Mouse (Mus musculus) Muller cell, postnatal 12 days (primary cell): ENCODE results near the gene Cops8.

ENCODE experiments used
- DNase-seq: peaks from one replicate; pipeline ENCODE4 v3.0.0-alpha.2; 2015; ENCODE audit errors: inconsistent ontology term

Gene Cops8

GRCm38 (mm10) chr1:90602759-90603560 is at the start of gene Cops8:
TSS of gene Cops8 (plus strand) at chr1:90602981.
- DNase-seq, result peak; percentile 97

GRCm38 (mm10) chr1:90557140-90557539 is 45.6 kb upstream of the Cops8 start:
- DNase-seq, result no peak

GRCm38 (mm10) chr1:90560942-90561726 is 41.6 kb upstream of the Cops8 start:
- peak; percentile 77 for DNase-seq

- no peak for DNase-seq
Observed at GRCm38 (mm10) chr1:90563945-90564344, 38.8 kb upstream of the Cops8 start.

GRCm38 (mm10) chr1:90566664-90567440 is 35.9 kb upstream of the Cops8 start:
- peak; percentile 61 for DNase-seq

- no peak for DNase-seq
Observed at GRCm38 (mm10) chr1:90573831-90574230, 28.9 kb upstream of the Cops8 start.

GRCm38 (mm10) chr1:90574845-90575244 is 27.9 kb upstream of the Cops8 start:
- no peak for DNase-seq

GRCm38 (mm10) chr1:90577417-90577816 is 25.4 kb upstream of the Cops8 start:
- no peak for DNase-seq

- DNase-seq, result no peak
Observed at GRCm38 (mm10) chr1:90582635-90583034, 20.1 kb upstream of the Cops8 start.

GRCm38 (mm10) chr1:90588021-90588734 is 14.6 kb upstream of the Cops8 start:
- DNase-seq, result peak; percentile 69

GRCm38 (mm10) chr1:90590797-90591196 is 12.0 kb upstream of the Cops8 start:
- peak; percentile 26 for DNase-seq

GRCm38 (mm10) chr1:90592784-90593183 is 10.0 kb upstream of the Cops8 start:
- DNase-seq, result peak; percentile 50

- no peak for DNase-seq
Observed at GRCm38 (mm10) chr1:90599226-90599625, 3.6 kb upstream of the Cops8 start.

GRCm38 (mm10) chr1:90601096-90601495 is 1.7 kb upstream of the Cops8 start:
- DNase-seq, result no peak

- DNase-seq, result no peak
Observed at GRCm38 (mm10) chr1:90603561-90603887, 743 bp downstream of the Cops8 start.

GRCm38 (mm10) chr1:90609363-90609762 is 6.6 kb downstream of the Cops8 start:
- DNase-seq, result no peak

- DNase-seq, result no peak
Observed at GRCm38 (mm10) chr1:90617258-90617657, 14.5 kb downstream of the Cops8 start.

GRCm38 (mm10) chr1:90633415-90634030 is 30.7 kb downstream of the Cops8 start:
- DNase-seq, result peak; percentile 26

- DNase-seq, result no peak
Observed at GRCm38 (mm10) chr1:90634205-90634745, 31.5 kb downstream of the Cops8 start.

GRCm38 (mm10) chr1:90638335-90638734 is 35.6 kb downstream of the Cops8 start:
- DNase-seq, result no peak
